Mouse (Mus musculus): Measurements from ENCODE around the gene Mcrip1. TPM values are rescaled to one million over a fixed set of nuclear protein-coding genes. Genes with fewer than 3 reads are reported as not detected.
"Not testable (repeated sequence)": the region's sequence is repeated elsewhere in the genome, so short reads cannot be mapped to it uniquely, and the experiment has no call there.

Mcrip1 gene
- total RNA-seq (2014; fragmentation: Nextera tagmentation): 64.7 and 75.8 TPM in 2 replicates
- 23.1 and 23.4 TPM in 2 replicates for total RNA-seq (2017)

- peak; percentile 76 for ATAC-seq (replicated peaks; ENCODE audit: poor library complexity, severe bottlenecking)
Observed at GRCm38 (mm10) chr11:120549168-120549945, at the start of gene Mcrip1. TSS of gene Mcrip1 (minus strand) at chr11:120549727.

- no peak for ATAC-seq (replicated peaks; ENCODE audit: poor library complexity, severe bottlenecking)
Observed at GRCm38 (mm10) chr11:120598990-120599549, 49.5 kb upstream of the Mcrip1 start.

- ATAC-seq (replicated peaks; ENCODE audit: poor library complexity, severe bottlenecking): peak; percentile 91
Observed at GRCm38 (mm10) chr11:120598283-120598989, 48.9 kb upstream of the Mcrip1 start, which contains the start of the genes Alyref and Anapc11. TSS of gene Alyref (minus strand) at chr11:120598365. TSS of gene Anapc11 (plus strand) at chr11:120598421.

- ATAC-seq (replicated peaks; ENCODE audit: poor library complexity, severe bottlenecking): 0 out of 2 replicates have a peak, but pooled peaks have one; percentile 4
Observed at GRCm38 (mm10) chr11:120597240-120598235, 48.0 kb upstream of the Mcrip1 start.

GRCm38 (mm10) chr11:120588531-120588930, 39.0 kb upstream of the Mcrip1 start:
- no peak for ATAC-seq (replicated peaks; ENCODE audit: poor library complexity, severe bottlenecking)

- ATAC-seq (replicated peaks; ENCODE audit: poor library complexity, severe bottlenecking): no peak
Observed at GRCm38 (mm10) chr11:120583937-120584336, 34.4 kb upstream of the Mcrip1 start.

GRCm38 (mm10) chr11:120582982-120583293, 33.4 kb upstream of the Mcrip1 start:
- not testable (repeated sequence) for ATAC-seq (replicated peaks; ENCODE audit: poor library complexity, severe bottlenecking)

- ATAC-seq (replicated peaks; ENCODE audit: poor library complexity, severe bottlenecking): no peak
Observed at GRCm38 (mm10) chr11:120582268-120582981, 32.9 kb upstream of the Mcrip1 start.

GRCm38 (mm10) chr11:120581490-120582267, 32.2 kb upstream of the Mcrip1 start, which contains the start of gene Arhgdia:
TSS of gene Arhgdia (minus strand) at chr11:120581624.
- peak; percentile 73 for ATAC-seq (replicated peaks; ENCODE audit: poor library complexity, severe bottlenecking)

GRCm38 (mm10) chr11:120580871-120581331, 31.4 kb upstream of the Mcrip1 start:
- ATAC-seq (replicated peaks; ENCODE audit: poor library complexity, severe bottlenecking): peak; percentile 6; the same call in 1 of the 2 replicates

GRCm38 (mm10) chr11:120580190-120580589, 30.7 kb upstream of the Mcrip1 start:
- peak; percentile 21 for ATAC-seq (replicated peaks; ENCODE audit: poor library complexity, severe bottlenecking)

- 0 out of 2 replicates have a peak, but pooled peaks have one; percentile 20 for ATAC-seq (replicated peaks; ENCODE audit: poor library complexity, severe bottlenecking)
Observed at GRCm38 (mm10) chr11:120579316-120580107, 30.0 kb upstream of the Mcrip1 start.

- no peak for ATAC-seq (replicated peaks; ENCODE audit: poor library complexity, severe bottlenecking)
Observed at GRCm38 (mm10) chr11:120578694-120579243, 29.2 kb upstream of the Mcrip1 start.

- no peak for ATAC-seq (replicated peaks; ENCODE audit: poor library complexity, severe bottlenecking)
Observed at GRCm38 (mm10) chr11:120578024-120578693, 28.6 kb upstream of the Mcrip1 start.

- ATAC-seq (replicated peaks; ENCODE audit: poor library complexity, severe bottlenecking): no peak
Observed at GRCm38 (mm10) chr11:120577211-120578023, 27.9 kb upstream of the Mcrip1 start.

Measured in granulocyte monocyte progenitor cell, adult 5-6 weeks (primary cell).